Mouse (Mus musculus): ENCODE data around the gene Gimap7. TPM values are rescaled to one million over a fixed set of nuclear protein-coding genes. Genes with fewer than 3 reads are reported as not detected.

Gene Gimap7
- not detected in 2 replicates for polyA plus RNA-seq (2015; fragmentation: Nextera tagmentation; extraction: Ambion mirVana)

GRCm38 (mm10) chr6:48718455-48718854, at the start of gene Gimap7, which contains the start of gene Gm28053:
Gene Gimap7 (plus strand): TSS chr6:48718621.
Gene Gm28053 (plus strand): TSS chr6:48718607.
- 52% methylated on average over 2 of the region's 2 CpGs for WGBS

GRCm38 (mm10) chr6:48669446-48669969, 48.9 kb upstream of the Gimap7 start:
- 68% methylated on average over 2 of the region's 2 CpGs for WGBS
- no peaks in the 10 kb centered on the region for H3K9me3 ChIP-seq

More at GRCm38 (mm10) chr6:48718455-48718854, at the start of gene Gimap7, which contains the start of gene Gm28053:
- H3K4me1 ChIP-seq, result no peaks in the 10 kb centered on the region
- H3K4me2 ChIP-seq (replicated peaks), result no peak within 1 kb of the TSS
- no peak within 1 kb of the TSS for H3K27ac ChIP-seq
- no peaks in the 10 kb centered on the region for H3K9me3 ChIP-seq
- ATAC-seq (ENCODE audit: low FRiP score, low read depth), result no peak
- no peak within 1 kb of the TSS for H3K9ac ChIP-seq
- H3K4me3 ChIP-seq, result no peak within 1 kb of the TSS
- H3K36me3 ChIP-seq, result no peaks in the 10 kb centered on the region
- no peaks in the 10 kb centered on the region for H3K27me3 ChIP-seq

GRCm38 (mm10) chr6:48674291-48675058, 43.9 kb upstream of the Gimap7 start:
- Histone ChIP-seq H3K4me3 (no peak overlapping the region), H3K9me3 (no peaks in the 10 kb centered on the region), H3K36me3 (no peaks in the 10 kb centered on the region), H3K9ac (no peak overlapping the region), H3K4me1 (no peaks in the 10 kb centered on the region), H3K27me3 (no peaks in the 10 kb centered on the region), H3K4me2 (replicated peaks) (no peak overlapping the region), H3K27ac (no peak overlapping the region)
- ATAC-seq (ENCODE audit: low FRiP score, low read depth), result no peak
- 90% methylated on average over 9 of the region's 9 CpGs for WGBS

More at GRCm38 (mm10) chr6:48669446-48669969, 48.9 kb upstream of the Gimap7 start:
- H3K4me2 ChIP-seq (replicated peaks), result no peak overlapping the region
- no peaks in the 10 kb centered on the region for H3K4me1 ChIP-seq
- no peaks in the 10 kb centered on the region for H3K27me3 ChIP-seq
- H3K9ac ChIP-seq, result no peak overlapping the region
- H3K4me3 ChIP-seq, result no peak overlapping the region
- H3K27ac ChIP-seq, result no peak overlapping the region
- H3K36me3 ChIP-seq, result no peaks in the 10 kb centered on the region
- ATAC-seq (ENCODE audit: low FRiP score, low read depth), result no peak

DNA sequence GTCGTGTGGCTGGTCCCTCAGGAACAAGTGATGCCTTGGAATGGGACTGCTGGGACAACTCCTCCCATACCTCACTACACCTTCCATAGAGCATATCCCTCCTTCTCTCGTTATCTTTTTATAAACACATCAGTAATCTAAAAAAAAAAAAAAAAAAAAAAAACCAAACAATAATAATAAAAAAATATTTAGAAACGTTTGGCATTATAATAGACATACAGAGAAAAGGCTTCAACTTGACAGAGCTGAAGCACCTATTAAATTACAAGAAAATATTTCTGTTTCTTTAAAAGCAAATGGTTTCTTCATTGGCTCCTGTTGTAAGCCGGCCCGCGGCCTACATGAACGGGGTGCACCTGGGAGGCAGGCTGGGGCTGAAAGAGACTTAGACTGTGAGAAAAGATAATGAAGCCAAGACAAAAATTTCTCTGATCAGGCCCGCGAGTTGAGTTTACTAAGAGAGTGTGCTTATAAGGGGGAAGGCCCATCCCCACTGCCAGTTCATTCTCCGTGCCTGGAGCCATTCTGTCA, 43.0 kb upstream of the Gimap7 start:
- WGBS, result 48% methylated on average over 10 of the region's 10 CpGs

GRCm38 (mm10) chr6:48675931-48676859, 42.2 kb upstream of the Gimap7 start, which contains the start of gene Gimap9:
Gene Gimap9 (plus strand): TSS chr6:48676129.
- Histone ChIP-seq H3K4me2 (replicated peaks) (peak within 1 kb of the TSS; percentile 49), H3K36me3 (no peaks in the 10 kb centered on the region), H3K9ac (peak within 1 kb of the TSS; percentile 13; the same call in 1 of the 2 replicates), H3K4me3 (peak within 1 kb of the TSS; percentile 22), H3K4me1 (no peaks in the 10 kb centered on the region), H3K9me3 (no peaks in the 10 kb centered on the region), H3K27me3 (no peaks in the 10 kb centered on the region), H3K27ac (no peak within 1 kb of the TSS)
- 34% methylated on average over 12 of the region's 13 CpGs for WGBS
- ATAC-seq (ENCODE audit: low FRiP score, low read depth), result no peak; the same call in 1 of the 2 replicates

More for the DNA sequence above, 43.0 kb upstream of the Gimap7 start:
- Histone ChIP-seq H3K9ac (no peak overlapping the region), H3K27ac (no peak overlapping the region), H3K4me1 (no peaks in the 10 kb centered on the region), H3K4me3 (peak overlapping the region; percentile 22), H3K4me2 (replicated peaks) (peak overlapping the region; percentile 49), H3K27me3 (no peaks in the 10 kb centered on the region), H3K36me3 (no peaks in the 10 kb centered on the region), H3K9me3 (no peaks in the 10 kb centered on the region)
- no peak for ATAC-seq (ENCODE audit: low FRiP score, low read depth)

GRCm38 (mm10) chr6:48676860-48677415, 41.5 kb upstream of the Gimap7 start:
- no peaks in the 10 kb centered on the region for H3K36me3 ChIP-seq
- ATAC-seq (ENCODE audit: low FRiP score, low read depth), result no peak
- no peak overlapping the region for H3K27ac ChIP-seq
- no peaks in the 10 kb centered on the region for H3K27me3 ChIP-seq
- no peak overlapping the region for H3K9ac ChIP-seq
- H3K4me2 ChIP-seq (replicated peaks), result peak overlapping the region; percentile 49
- H3K4me1 ChIP-seq, result no peaks in the 10 kb centered on the region
- H3K4me3 ChIP-seq, result no peak overlapping the region
- H3K9me3 ChIP-seq, result no peaks in the 10 kb centered on the region
- 77% methylated on average over 5 of the region's 5 CpGs for WGBS

- no peaks in the 10 kb centered on the region for H3K9me3 ChIP-seq
- H3K27ac ChIP-seq, result no peak overlapping the region
- no peaks in the 10 kb centered on the region for H3K27me3 ChIP-seq
- no peaks in the 10 kb centered on the region for H3K36me3 ChIP-seq
- no peak overlapping the region for H3K9ac ChIP-seq
- no peak overlapping the region for H3K4me3 ChIP-seq
- ATAC-seq (ENCODE audit: low FRiP score, low read depth), result no peak
- WGBS, result 85% methylated on average over 17 of the region's 17 CpGs
- no peak overlapping the region for H3K4me2 ChIP-seq (replicated peaks)
- H3K4me1 ChIP-seq, result no peaks in the 10 kb centered on the region
These were observed 40.7 kb upstream of the Gimap7 start for GRCm38 (mm10) chr6:48677492-48678345.

DNA sequence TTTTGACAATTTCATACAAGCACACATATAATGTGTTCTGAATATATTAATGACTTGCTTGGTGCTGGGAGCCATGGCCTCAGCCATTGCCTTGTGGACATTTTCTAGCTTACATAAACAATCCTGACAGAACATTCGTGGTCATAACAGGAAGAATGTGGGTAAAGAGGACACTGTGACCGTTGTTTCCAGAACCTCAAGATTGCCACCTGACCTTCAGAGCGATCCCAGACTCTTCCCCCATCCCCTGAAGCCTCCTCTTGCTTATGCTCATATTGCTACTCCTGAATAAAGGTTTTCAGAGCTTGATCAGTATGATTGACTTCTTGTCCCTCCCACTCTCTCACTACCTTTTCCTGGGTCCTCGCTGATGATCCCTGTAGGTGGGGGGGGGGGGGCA, 40.0 kb upstream of the Gimap7 start:
- Histone ChIP-seq H3K27me3 (no peaks in the 10 kb centered on the region), H3K4me1 (no peaks in the 10 kb centered on the region), H3K27ac (no peak overlapping the region), H3K4me3 (no peak overlapping the region), H3K9ac (no peak overlapping the region), H3K4me2 (replicated peaks) (no peak overlapping the region), H3K36me3 (no peaks in the 10 kb centered on the region), H3K9me3 (no peaks in the 10 kb centered on the region)
- WGBS, result 81% methylated on average over 4 of the region's 4 CpGs
- no peak for ATAC-seq (ENCODE audit: low FRiP score, low read depth)

- ATAC-seq (ENCODE audit: low FRiP score, low read depth), result no peak
- no peak overlapping the region for H3K27ac ChIP-seq
- H3K4me2 ChIP-seq (replicated peaks), result no peak overlapping the region
- WGBS, result 73% methylated on average over 6 of the region's 6 CpGs
- H3K4me1 ChIP-seq, result no peaks in the 10 kb centered on the region
- H3K9ac ChIP-seq, result no peak overlapping the region
- no peak overlapping the region for H3K4me3 ChIP-seq
- no peaks in the 10 kb centered on the region for H3K36me3 ChIP-seq
- no peaks in the 10 kb centered on the region for H3K9me3 ChIP-seq
- no peaks in the 10 kb centered on the region for H3K27me3 ChIP-seq
These were observed 38.7 kb upstream of the Gimap7 start for GRCm38 (mm10) chr6:48679701-48680100.

- no peaks in the 10 kb centered on the region for H3K4me1 ChIP-seq
- no peak overlapping the region for H3K9ac ChIP-seq
- H3K4me2 ChIP-seq (replicated peaks), result no peak overlapping the region
- no peak for ATAC-seq (ENCODE audit: low FRiP score, low read depth)
- WGBS, result 74% methylated on average over 5 of the region's 5 CpGs
- H3K36me3 ChIP-seq, result no peaks in the 10 kb centered on the region
- no peaks in the 10 kb centered on the region for H3K9me3 ChIP-seq
- H3K27me3 ChIP-seq, result no peaks in the 10 kb centered on the region
- H3K27ac ChIP-seq, result no peak overlapping the region
- no peak overlapping the region for H3K4me3 ChIP-seq
These were observed 38.0 kb upstream of the Gimap7 start for GRCm38 (mm10) chr6:48680421-48680820.

All from limb, embryonic 13.5 days (tissue).